Mouse (Mus musculus) MEL (cell line): ENCODE results near the gene 1600002K03Rik. TPM values are rescaled to one million over a fixed set of nuclear protein-coding genes. Genes with fewer than 3 reads are reported as not detected.
A peak's percentile ranks its signal among the peaks of the same experiment; 100 is the strongest.

Source experiments
- DNase-seq: peaks from one replicate; pipeline ENCODE4 v3.0.0; 2011; ENCODE audit warnings: low read depth, low spot score
- H3K27ac ChIP-seq: 2 replicates; pipeline ENCODE4 v1.5.1; 2012; ENCODE audit warnings: low read depth, mild to moderate bottlenecking, control low read depth, low read length, moderate library complexity; ENCODE audit not compliant: control insufficient read depth
- H3K27me3 ChIP-seq, 2 experiments: fragments of 150-350 bp in 1 of 2; sonication (generic) in 1 of 2; 2 replicates each; pipeline ENCODE4 v1.6.1; 2012; ENCODE audit warnings: low read length in 2 of 2, mild to moderate bottlenecking in 2 of 2, improper control_type of control experiment in 1 of 2, moderate library complexity in 1 of 2; ENCODE audit not compliant: insufficient read depth in 2 of 2, control insufficient read depth in 1 of 2
- H3K36me3 ChIP-seq, 2 experiments: 2 replicates each; pipeline ENCODE4 v1.6.1; 2012 to 2014; ENCODE audit warnings: low read length in 2 of 2, improper control_type of control experiment in 1 of 2, inconsistent platforms in 1 of 2, mild to moderate bottlenecking in 1 of 2; ENCODE audit not compliant: insufficient read depth in 2 of 2, control insufficient read depth in 1 of 2
- H3K4me1 ChIP-seq, 2 experiments: fragments of 150-350 bp in 1 of 2; sonication (generic) in 1 of 2; 2 replicates each; pipeline ENCODE4 v1.6.1; 2012; ENCODE audit warnings: low read length in 2 of 2, improper control_type of control experiment in 1 of 2, mild to moderate bottlenecking in 1 of 2; ENCODE audit not compliant: insufficient read depth in 2 of 2, control insufficient read depth in 1 of 2
- H3K4me3 ChIP-seq, 2 experiments: fragments of 150-350 bp in 1 of 2; sonication (generic) in 1 of 2; 2 replicates each; pipeline ENCODE4 v1.5.1; 2012; ENCODE audit warnings: low read depth in 2 of 2, low read length in 2 of 2, mild to moderate bottlenecking in 2 of 2, moderate library complexity in 2 of 2, control low read depth in 1 of 2, improper control_type of control experiment in 1 of 2; ENCODE audit not compliant: control insufficient read depth in 1 of 2, insufficient read depth in 1 of 2
- H3K79me2 ChIP-seq: 2 replicates; pipeline ENCODE4 v1.6.1; 2012; ENCODE audit warnings: mild to moderate bottlenecking, low read length, moderate library complexity; ENCODE audit not compliant: control insufficient read depth, poor library complexity, insufficient read depth
- H3K9ac ChIP-seq: 2 replicates; pipeline ENCODE4 v1.6.1; 2012; ENCODE audit warnings: low read depth, mild to moderate bottlenecking, control low read depth, low read length, moderate library complexity; ENCODE audit not compliant: control insufficient read depth, poor library complexity, severe bottlenecking
- H3K9me3 ChIP-seq: fragments of 150-350 bp; sonication (generic); replicated peaks from 2 replicates; pipeline ENCODE4 v1.6.1; 2012; ENCODE audit warnings: mild to moderate bottlenecking, low read length, improper control_type of control experiment, moderate library complexity; ENCODE audit not compliant: insufficient read depth
- ELF1 ChIP-seq: IDR thresholded peaks from 2 replicates; pipeline ENCODE4 v1.6.1; 2014; ENCODE audit warnings: low read depth, mild to moderate bottlenecking, inconsistent platforms, low read length, improper control_type of control experiment, moderate library complexity
- EP300 ChIP-seq, 2 experiments: IDR thresholded peaks; 2 replicates each; pipeline ENCODE4 v1.6.1; 2011; ENCODE audit warnings: improper control_type of control experiment in 2 of 2, low read length in 2 of 2, low read depth in 1 of 2, mild to moderate bottlenecking in 1 of 2
- GABPA ChIP-seq: IDR thresholded peaks from 2 replicates; pipeline ENCODE4 v1.6.1; 2012; ENCODE audit warnings: low read depth, mild to moderate bottlenecking, inconsistent platforms, low read length, improper control_type of control experiment, moderate library complexity
- GATA1 ChIP-seq: IDR thresholded peaks from 2 replicates; pipeline ENCODE4 v1.6.1; 2011; ENCODE audit warnings: low read depth, low read length, improper control_type of control experiment
- JUND ChIP-seq: IDR thresholded peaks from 2 replicates; pipeline ENCODE4 v1.6.1; 2011; ENCODE audit warnings: low read depth, mild to moderate bottlenecking, improper control_type of control experiment, low read length
- KAT2A ChIP-seq: conservative IDR thresholded peaks from 2 replicates; pipeline ENCODE4 v1.6.1; 2012; ENCODE audit warnings: low read depth, low read length, improper control_type of control experiment, inconsistent platforms
- MAX ChIP-seq: IDR thresholded peaks from 2 replicates; pipeline ENCODE4 v1.6.1; 2011; ENCODE audit warnings: low read length, improper control_type of control experiment
- MAZ ChIP-seq: IDR thresholded peaks from 2 replicates; pipeline ENCODE4 v1.6.1; 2012; ENCODE audit warnings: low read depth, mild to moderate bottlenecking, inconsistent platforms, low read length, improper control_type of control experiment
- MEF2A ChIP-seq: IDR thresholded peaks from 2 replicates; pipeline ENCODE4 v1.6.1; 2014; ENCODE audit warnings: low read depth, mild to moderate bottlenecking, inconsistent platforms, low read length, improper control_type of control experiment; ENCODE audit not compliant: poor library complexity, insufficient replicate concordance, severe bottlenecking; ENCODE audit errors: extremely low read depth
- NRF1 ChIP-seq: IDR thresholded peaks from 2 replicates; pipeline ENCODE4 v1.6.1; 2014; ENCODE audit warnings: low read depth, mild to moderate bottlenecking, inconsistent platforms, low read length, improper control_type of control experiment, moderate library complexity; ENCODE audit not compliant: poor library complexity, insufficient read depth, severe bottlenecking
- SIN3A ChIP-seq: IDR thresholded peaks from 2 replicates; pipeline ENCODE4 v1.6.1; 2012; ENCODE audit warnings: low read length, improper control_type of control experiment, inconsistent platforms
- TBP ChIP-seq: IDR thresholded peaks from 2 replicates; pipeline ENCODE4 v1.8.0; 2011; ENCODE audit warnings: low read depth, low read length, improper control_type of control experiment
- UBTF ChIP-seq: IDR thresholded peaks from 2 replicates; pipeline ENCODE4 v1.6.1; 2012; ENCODE audit warnings: low read depth, mild to moderate bottlenecking, inconsistent platforms, low read length, improper control_type of control experiment, moderate library complexity, borderline replicate concordance; ENCODE audit not compliant: insufficient read depth
- USF2 ChIP-seq, 2 experiments: IDR thresholded peaks; 2 replicates each; pipeline ENCODE4 v1.6.1; 2011 to 2012; ENCODE audit warnings: improper control_type of control experiment in 2 of 2, low read length in 2 of 2, borderline replicate concordance in 1 of 2, inconsistent platforms in 1 of 2, low read depth in 1 of 2, mild to moderate bottlenecking in 1 of 2; ENCODE audit not compliant: insufficient read depth in 1 of 2
- ZKSCAN1 ChIP-seq: IDR thresholded peaks from 2 replicates; pipeline ENCODE4 v1.6.1; 2012; ENCODE audit warnings: low read depth, mild to moderate bottlenecking, inconsistent platforms, low read length, improper control_type of control experiment, moderate library complexity
- ZNF384 ChIP-seq: IDR thresholded peaks from 2 replicates; pipeline ENCODE4 v1.6.1; 2012; ENCODE audit warnings: low read depth, mild to moderate bottlenecking, inconsistent platforms, low read length, improper control_type of control experiment
- polyA plus RNA-seq, 2 experiments: library from polyadenylated mRNA; stranded (reverse) in 1 of 2; unstranded in 1 of 2; fragments of >175 nt in 1 of 2; fragments of >200 nt in 1 of 2; gene quantifications; 2 replicates each; pipeline versions ENCODE4 v1.2.1 to v1.2.4; 2012; ENCODE audit warnings: low replicate concordance in 2 of 2, low read depth in 1 of 2; ENCODE audit not compliant: insufficient read length in 2 of 2, insufficient read depth in 1 of 2, missing spikeins in 1 of 2
- total RNA-seq: library from RNA; depleted of rRNA; stranded (reverse); fragments of 300-350 nt; gene quantifications from 2 replicates; pipeline ENCODE4 v1.2.3, GENCODE M21; 2012

The 1600002K03Rik gene
- total and polyA plus RNA-seq, 3 experiments, result 11.4 to 16.9 TPM; not detected in 1

- Histone ChIP-seq H3K9ac (peak overlapping the region; percentile 89), H3K4me3 (peak overlapping the region; percentile 76 to 77)
- TF ChIP-seq MAX, result no peak
- no peak for TF ChIP-seq USF2 (IDR thresholded peaks at IDR 0.05; ENCODE audit: borderline replicate concordance in 1 of 2, insufficient read depth in 1 of 2, low read depth in 1 of 2, low read length in 2 of 2)
- no peak for TF ChIP-seq GATA1
- no peak for TF ChIP-seq UBTF
- no peak for TF ChIP-seq JUND
- peak; percentile 30; the same call in 1 of the 2 replicates for TF ChIP-seq SIN3A
- no peak for TF ChIP-seq TBP
- no peak for TF ChIP-seq ZKSCAN1
- TF ChIP-seq MAZ, result 0 out of 2 replicates have a peak, but pooled peaks have one; percentile 94
- 0 out of 2 replicates have a peak, but pooled peaks have one; percentile 0 for TF ChIP-seq NRF1
- no peak for TF ChIP-seq KAT2A
- no peak for TF ChIP-seq EP300 (IDR thresholded peaks at IDR 0.05; ENCODE audit: low read depth in 1 of 2, low read length in 2 of 2)
- no peak for TF ChIP-seq ELF1
- TF ChIP-seq MEF2A, result no peak
- TF ChIP-seq, all 39 proteins: peak for 3
- H3K79me2 ChIP-seq, result peaks cover 28% of the 10 kb centered on the region
- peak; percentile 78 for DNase-seq
- H3K4me1 ChIP-seq, result peaks cover 0 to 23% of the 10 kb centered on the region in 2 experiments; a peak in 3 of 4 replicates
- H3K9me3 ChIP-seq, result no peaks in the 10 kb centered on the region
- no peaks in the 10 kb centered on the region for H3K27me3 ChIP-seq
- peaks cover 0 to 8% of the 10 kb centered on the region in 2 experiments; a peak in 2 of 4 replicates for H3K36me3 ChIP-seq
- peak overlapping the region; percentile 96 for H3K27ac ChIP-seq
Observed at GRCm38 (mm10) chr10:80139439-80139775, 33.3 kb upstream of the 1600002K03Rik start.

- H3K9me3 ChIP-seq, result no peaks in the 10 kb centered on the region
- H3K27ac ChIP-seq, result peak overlapping the region; percentile 96
- H3K4me1 ChIP-seq, result peaks cover 0 to 25% of the 10 kb centered on the region in 2 experiments; a peak in 3 of 4 replicates
- peaks cover 29% of the 10 kb centered on the region for H3K79me2 ChIP-seq
- peaks cover 0 to 8% of the 10 kb centered on the region in 2 experiments; a peak in 2 of 4 replicates for H3K36me3 ChIP-seq
- no peaks in the 10 kb centered on the region for H3K27me3 ChIP-seq
- TF ChIP-seq GABPA, result no peak
- no peak for TF ChIP-seq MEF2A
- TF ChIP-seq ZNF384, result peak; percentile 51; the same call in 1 of the 2 replicates
- no peak for TF ChIP-seq KAT2A
- no peak for TF ChIP-seq MAZ
- peak overlapping the region; percentile 74 to 80 for H3K4me3 ChIP-seq
- DNase-seq, result peak; percentile 38
- H3K9ac ChIP-seq, result peak overlapping the region; percentile 89
Observed at GRCm38 (mm10) chr10:80139975-80140665, 32.6 kb upstream of the 1600002K03Rik start.
